Mouse (Mus musculus): ENCODE data around the gene Rangap1.

GRCm38 (mm10) chr15:81718336-81719138, 26.8 kb downstream of the Rangap1 start:
- TF ChIP-seq TAL1 (IDR thresholded peaks at IDR 0.05; ENCODE audit: low read length) = no peak
- no peak for TF ChIP-seq GATA1 (IDR thresholded peaks at IDR 0.05; ENCODE audit: low read length)
